Mouse (Mus musculus): ENCODE measurements around the gene Vgll1.

DNA sequence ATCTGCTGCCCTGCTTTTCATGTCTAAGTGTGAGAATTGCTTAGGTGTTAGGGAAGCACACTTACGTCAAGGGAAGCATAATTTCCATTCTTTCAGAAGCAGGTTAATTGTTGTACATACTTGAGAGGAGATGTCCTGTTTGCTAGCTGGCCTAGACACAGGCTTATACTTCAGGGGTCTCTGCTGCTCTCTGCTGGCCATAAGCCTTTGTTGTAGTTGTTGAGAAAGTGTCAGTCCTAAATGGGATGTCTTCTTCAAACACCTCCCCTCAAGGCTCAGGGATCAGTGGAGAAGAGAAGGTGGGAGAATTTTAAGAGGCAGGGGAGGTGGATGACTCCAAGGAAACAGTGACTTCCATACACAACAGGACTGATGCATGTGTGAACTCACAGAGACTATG, 32.9 kb downstream of the Vgll1 start:
- TF ChIP-seq POLR2A (IDR thresholded peaks at IDR 0.05; ENCODE audit: insufficient read depth, low read length) (no peak), CTCF (IDR thresholded peaks at IDR 0.05; ENCODE audit: low read depth, low read length) (no peak), EP300 (IDR thresholded peaks at IDR 0.05; ENCODE audit: insufficient read depth, low read depth, low read length) (no peak)

All from ES-Bruce4 (cell line).